Mouse (Mus musculus) liver (tissue): ENCODE measurements around the gene Phf20.

Source experiments
- DNase-seq: peaks from one replicate; pipeline ENCODE4 v3.0.0-alpha.2; 2020; ENCODE audit warnings: mixed read lengths

The Phf20 gene

DNA sequence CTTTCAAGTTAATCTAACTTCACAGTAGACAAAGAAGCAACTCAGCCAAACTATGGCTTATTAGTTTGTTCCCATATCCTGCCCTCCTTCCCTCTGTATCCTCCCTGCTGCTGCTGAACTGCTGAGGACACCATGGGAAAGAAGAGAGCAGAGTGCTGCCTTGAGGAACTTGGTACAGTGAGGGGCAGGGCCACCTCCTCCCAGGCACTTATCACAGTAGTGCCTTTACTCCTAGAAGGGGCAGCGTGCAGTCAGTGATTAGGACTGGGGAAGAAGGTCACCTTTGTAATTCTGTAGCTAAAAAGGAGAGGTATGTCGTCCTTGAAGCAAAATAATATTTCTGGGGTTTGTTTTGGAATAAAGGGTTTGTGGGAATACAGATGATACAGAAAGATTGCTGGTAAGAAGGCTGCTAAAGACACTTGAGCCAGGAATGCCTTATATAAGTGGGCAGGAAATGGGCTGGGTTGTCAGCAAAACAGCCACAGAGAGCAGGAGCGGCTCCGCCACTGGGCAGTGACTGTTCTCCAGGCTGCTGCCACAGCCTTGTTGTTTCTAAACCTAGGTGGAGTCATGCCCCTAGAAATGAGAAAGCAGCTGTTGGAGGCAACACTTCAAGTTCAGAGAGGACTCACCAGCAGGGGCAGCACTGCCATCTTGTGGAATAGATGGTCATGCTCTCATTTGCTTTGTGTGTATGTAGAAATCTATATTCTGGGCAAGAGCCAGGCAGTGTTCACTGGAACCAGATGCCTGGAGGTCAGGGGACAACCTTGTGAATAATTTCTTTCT, 82.2 kb downstream of the Phf20 start:
- DNase-seq: peak; percentile 68

- DNase-seq: no peak
These were observed 85.0 kb downstream of the Phf20 start for GRCm38 (mm10) chr2:156281227-156281626.

DNA sequence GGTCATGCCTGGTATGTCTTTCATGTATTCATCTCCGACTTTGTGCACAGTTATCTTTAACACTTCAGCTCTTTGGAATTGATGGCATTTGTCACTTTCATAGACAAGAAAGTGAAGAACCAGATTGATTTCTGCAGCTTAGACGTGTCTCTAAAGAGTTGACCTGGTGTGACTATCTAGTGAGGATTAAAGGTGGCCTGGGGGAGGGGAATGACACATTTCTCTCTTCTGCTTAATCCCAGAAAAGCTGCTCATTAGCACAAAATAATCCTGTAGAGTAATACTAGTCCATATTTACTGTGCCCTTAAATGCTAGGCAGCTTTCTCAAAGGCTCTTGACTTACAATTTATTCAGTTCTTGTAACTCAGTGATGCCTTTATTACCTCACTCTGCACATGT, 88.9 kb downstream of the Phf20 start:
- DNase-seq: no peak

DNA sequence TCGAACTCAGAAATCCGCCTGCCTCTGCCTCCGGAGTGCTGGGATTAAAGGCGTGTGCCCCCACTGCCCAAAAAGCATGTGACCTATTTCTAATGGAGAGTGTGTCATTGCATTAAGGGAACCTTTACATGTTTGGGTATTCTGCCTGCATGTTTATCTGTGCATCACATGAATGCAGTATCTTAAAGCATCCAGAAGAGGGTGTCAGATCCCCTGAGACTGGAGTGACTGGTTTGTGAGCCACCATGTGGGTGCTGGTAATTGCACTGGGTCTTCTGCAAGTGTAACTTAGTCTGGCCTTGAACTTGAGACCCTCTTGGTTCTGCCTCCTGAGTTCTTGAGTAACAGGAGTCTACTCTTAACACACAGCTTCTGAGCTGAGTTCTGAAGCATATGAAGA, 90.5 kb downstream of the Phf20 start:
- DNase-seq: no peak

GRCm38 (mm10) chr2:156288222-156288621, 92.0 kb downstream of the Phf20 start:
- no peak for DNase-seq

DNA sequence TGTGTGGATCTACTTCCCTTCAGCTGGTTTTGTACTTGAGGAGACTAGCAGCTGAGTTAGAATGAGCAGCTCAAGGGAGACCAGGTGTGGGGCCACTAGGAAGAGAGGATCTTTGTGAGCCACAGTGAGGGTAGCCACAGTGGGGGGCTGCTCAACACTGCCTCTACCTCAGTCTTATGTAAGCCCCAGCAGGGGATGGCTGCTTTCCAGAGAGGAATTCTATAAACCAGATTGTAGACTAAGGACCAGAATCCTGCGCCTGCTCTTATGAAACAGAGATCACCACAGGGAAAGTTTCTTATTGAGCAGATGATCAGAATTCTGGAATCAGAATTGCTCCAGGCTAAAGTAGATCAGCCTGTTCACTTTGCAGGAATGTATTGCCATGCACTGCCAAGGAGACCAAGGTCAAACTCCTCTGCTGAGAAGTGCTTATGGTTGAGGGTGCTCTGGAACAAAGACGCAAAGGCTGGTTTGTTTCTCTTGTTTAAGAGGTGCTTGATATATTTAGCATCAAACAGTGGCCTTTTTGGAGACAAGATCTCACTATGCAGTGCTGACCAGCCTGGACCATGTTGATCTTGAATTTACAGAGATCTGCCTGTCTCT, 93.4 kb downstream of the Phf20 start:
- no peak for DNase-seq

GRCm38 (mm10) chr2:156291998-156292397, 95.7 kb downstream of the Phf20 start:
- no peak for DNase-seq

DNA sequence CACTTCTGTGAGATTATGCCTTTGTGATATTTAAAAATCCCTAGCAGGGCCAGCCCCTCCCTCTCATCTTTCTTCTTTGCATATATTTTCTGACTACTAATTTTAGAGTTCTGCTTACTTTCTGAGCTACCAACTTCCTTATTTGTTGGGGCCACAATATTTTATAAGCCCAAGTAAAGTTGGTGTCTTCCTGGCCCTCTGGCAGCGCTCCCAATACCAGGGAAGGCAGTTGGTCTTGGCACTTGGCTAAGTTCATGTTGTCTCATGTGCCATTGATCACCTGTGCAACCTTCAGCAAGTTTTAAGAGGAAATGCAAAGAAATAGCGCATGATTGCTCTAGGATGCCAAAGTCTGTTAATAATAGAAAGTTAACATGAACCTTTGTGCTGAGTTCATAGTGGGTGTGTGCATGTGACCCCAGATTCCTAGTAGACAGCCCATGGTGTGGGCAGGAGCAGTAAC, 99.4 kb downstream of the Phf20 start:
- DNase-seq: no peak

GRCm38 (mm10) chr2:156296190-156296589, 99.9 kb downstream of the Phf20 start:
- no peak for DNase-seq

DNA sequence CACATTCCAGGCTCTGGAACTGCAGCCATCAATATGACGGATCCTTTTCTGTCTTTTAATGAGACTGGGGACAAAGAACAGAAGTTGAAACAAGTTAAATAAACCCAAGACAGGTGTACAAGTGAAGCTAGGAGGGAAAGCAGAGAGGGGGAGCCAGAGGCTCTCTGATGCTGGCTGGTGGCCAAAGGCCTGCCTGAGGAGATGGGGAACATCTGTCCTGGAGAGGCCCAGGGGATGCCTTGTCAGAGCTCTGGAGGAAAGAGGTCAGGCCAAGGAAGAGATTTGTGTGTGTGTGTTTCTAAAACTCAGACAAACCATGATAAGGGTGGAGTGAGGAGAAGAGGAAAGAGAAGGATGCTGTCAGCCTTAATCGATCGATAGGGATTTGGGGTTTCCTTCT, 101.4 kb downstream of the Phf20 start:
- DNase-seq: peak; percentile 47

- DNase-seq: no peak
These were observed 102.2 kb downstream of the Phf20 start for GRCm38 (mm10) chr2:156298458-156298857.

GRCm38 (mm10) chr2:156302063-156302462, 105.8 kb downstream of the Phf20 start:
- no peak for DNase-seq

DNA sequence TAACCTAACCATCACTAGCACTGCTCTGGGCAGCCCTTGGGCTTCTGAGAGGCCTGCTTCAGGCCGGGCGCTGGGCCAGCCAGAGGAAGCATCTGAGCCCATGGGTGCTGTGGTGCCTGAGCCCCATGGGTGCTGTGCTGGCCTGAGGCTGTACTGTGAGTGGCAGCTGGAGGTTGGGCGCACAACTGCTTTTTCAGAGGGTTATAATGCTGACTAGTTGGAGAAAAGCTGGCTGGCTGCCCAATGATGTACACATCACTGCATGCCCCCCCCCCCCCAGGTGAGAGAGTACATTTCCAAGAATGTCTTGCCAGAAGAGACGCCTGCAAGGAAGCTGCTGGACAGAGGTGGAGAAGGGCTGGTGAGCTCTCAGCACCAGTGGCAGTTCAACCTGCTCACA, 108.1 kb downstream of the Phf20 start:
- DNase-seq: no peak

DNA sequence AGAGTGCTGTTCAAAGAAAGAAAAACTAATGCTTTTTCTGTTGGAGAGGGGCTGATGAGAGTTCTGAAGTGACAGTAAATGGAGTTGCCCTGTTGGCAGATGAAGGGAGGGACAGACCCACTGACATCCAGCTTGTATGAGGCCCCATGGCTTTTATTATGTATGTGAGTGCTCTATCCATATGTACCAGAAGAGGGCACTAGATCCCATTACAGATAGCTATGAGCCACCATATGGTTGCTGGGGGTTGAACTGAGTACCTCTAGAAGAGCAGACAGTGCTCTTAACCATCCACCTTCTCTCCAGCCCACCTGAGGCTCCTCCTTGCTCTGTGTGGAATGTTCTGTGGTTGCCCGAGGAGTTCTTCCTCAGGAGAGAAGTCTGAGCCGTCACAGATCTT, 109.6 kb downstream of the Phf20 start:
- no peak for DNase-seq

GRCm38 (mm10) chr2:156307261-156307660, 111.0 kb downstream of the Phf20 start:
- DNase-seq: peak; percentile 14

DNA sequence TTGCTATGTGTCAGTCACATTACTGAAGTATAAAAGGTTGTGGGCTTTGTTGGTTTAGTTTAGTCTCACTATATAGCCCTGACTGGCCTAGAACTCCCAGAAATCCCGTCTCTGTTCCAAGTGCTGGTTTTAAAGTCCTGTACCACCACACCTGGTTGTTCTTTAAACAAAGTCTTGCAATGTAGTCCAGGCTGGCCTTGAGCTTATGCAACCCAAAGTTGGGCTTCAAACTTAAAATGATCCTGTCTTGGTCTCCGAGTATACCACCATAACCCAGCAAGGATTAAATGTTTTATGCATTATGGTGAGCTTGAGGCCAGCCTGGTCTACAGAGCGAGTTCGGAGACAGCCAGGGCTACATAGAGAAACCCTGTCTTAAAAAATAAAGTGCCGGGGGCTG, 113.7 kb downstream of the Phf20 start:
- DNase-seq: no peak

DNA sequence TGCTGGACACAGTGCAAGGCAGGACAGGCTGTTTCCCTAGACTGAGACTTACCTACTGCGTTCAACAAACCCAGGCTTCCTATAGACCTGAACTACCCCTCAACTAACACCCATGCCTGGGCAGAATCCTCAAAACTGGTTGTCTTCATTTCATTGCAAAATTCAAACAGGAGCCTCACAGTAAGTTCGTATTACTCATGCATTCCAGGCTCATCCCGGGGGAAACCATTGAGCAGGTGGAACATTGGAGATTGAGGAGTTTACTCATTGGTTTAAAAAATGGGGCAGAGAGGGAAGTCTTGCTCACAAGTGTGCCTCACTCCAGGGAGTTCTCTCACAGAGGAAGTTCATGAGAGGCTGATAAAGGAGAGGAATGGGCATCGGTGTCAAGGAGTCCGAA, 114.2 kb downstream of the Phf20 start:
- no peak for DNase-seq

GRCm38 (mm10) chr2:156310945-156311344, 114.7 kb downstream of the Phf20 start:
- no peak for DNase-seq

GRCm38 (mm10) chr2:156311441-156311840, 115.2 kb downstream of the Phf20 start:
- DNase-seq: no peak

GRCm38 (mm10) chr2:156311841-156312291, 115.6 kb downstream of the Phf20 start:
- DNase-seq: peak; percentile 66

DNA sequence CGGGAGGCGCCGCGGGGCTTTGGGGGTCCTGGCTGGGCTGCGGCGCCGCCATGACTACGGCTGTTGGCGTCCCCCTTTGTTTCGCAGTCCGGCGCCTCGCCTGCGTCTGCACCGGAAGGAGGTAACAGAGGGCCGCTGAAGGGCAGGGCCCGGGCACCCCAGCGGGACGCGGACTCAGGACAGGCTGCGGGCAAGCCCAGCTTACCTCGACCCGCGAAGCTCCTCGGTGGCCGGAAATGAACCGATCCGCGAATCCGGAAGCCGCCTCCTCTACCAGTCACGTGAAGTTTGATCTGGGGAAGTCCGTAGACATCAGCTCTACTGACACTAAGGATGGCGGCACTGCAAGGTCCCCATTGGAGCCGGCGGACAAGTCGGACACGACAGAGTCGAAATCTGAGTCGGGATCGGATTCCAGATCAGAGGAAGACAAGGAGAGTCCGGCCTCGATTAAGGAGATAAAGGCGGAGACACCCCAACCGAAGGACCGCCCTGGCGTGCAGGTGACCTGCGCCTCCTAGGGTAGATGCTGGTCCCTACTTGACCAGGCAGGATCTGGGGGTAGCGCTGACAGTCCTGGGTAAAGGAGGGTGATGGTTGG, 116.1 kb downstream of the Phf20 start, which contains the start of the genes Cnbd2 and Scand1:
Gene Cnbd2, plus strand, starts transcription at position 3 of the 601 bp plus-strand sequence.
Gene Scand1, minus strand, starts transcription at position 408 of the 601 bp plus-strand sequence.
- peak; percentile 84 for DNase-seq

GRCm38 (mm10) chr2:156313153-156313552, 116.9 kb downstream of the Phf20 start:
- DNase-seq: no peak

GRCm38 (mm10) chr2:156314811-156315210, 118.5 kb downstream of the Phf20 start:
- no peak for DNase-seq

GRCm38 (mm10) chr2:156318491-156318890, 122.2 kb downstream of the Phf20 start:
- no peak for DNase-seq
